Mouse (Mus musculus): ENCODE results near the gene Vav2.

DNA sequence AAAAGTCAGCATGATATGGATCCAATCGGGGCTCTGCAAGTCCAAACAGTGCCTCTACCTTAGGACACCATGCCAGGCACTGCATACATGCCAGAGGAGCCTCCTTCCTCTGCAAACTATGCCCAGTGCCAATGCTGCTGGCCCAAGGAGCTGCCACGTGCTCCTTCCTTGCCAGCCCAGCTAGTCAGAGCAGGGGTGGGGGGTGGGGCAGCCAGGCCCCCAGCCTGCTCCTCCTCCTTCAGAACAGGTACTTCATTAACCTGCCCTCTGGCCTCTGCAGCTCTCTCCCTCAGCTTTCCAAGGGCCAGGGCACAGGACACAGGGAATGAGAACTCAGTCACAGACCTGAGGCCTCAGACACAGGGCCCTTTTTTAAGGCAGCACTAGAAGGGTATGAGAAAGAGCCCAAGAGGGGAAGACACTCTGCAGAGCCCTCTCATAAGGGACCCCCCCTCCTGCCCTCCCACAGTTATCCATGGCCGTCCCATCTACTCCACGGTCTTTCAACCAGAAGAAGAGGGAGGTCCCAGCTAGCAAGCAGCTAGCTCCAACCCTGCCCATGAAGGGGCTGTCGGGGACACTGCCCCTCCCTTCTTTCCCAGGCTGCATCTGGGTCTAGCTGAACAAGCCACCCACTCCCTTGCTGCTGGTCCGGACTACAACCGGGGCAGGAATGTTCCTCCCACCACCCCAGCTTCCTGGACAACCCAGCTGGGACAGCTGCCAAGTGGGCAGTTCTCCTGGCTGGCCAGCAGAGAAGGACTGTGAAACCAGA is 179.9 kb downstream of the Vav2 start:
- no peak for TF ChIP-seq CTCF (conservative IDR thresholded peaks at IDR 0.05; ENCODE audit: low read length)
- TF ChIP-seq NANOG (IDR thresholded peaks at IDR 0.05; ENCODE audit: borderline replicate concordance, low read length): no peak
- no peak for TF ChIP-seq POU5F1 (IDR thresholded peaks at IDR 0.05; ENCODE audit: borderline replicate concordance, low read length)
